Mouse (Mus musculus) embryonic facial prominence, embryonic 14.5 days (tissue): ENCODE measurements around the gene Lrp2bp. TPM values are rescaled to one million over a fixed set of nuclear protein-coding genes. Genes with fewer than 3 reads are reported as not detected.
A peak's percentile ranks its signal among the peaks of the same experiment; 100 is the strongest.

Experiments used
- ATAC-seq: fragments of 200-750 bp; cut with Nextera tagmentation; 2 replicates; pipeline ENCODE4 v1.8.0; 2017; ENCODE audit warnings: low read depth, moderate number of reproducible peaks, moderate TSS enrichment
- DNase-seq: peaks from one replicate; pipeline ENCODE4 v3.0.0-alpha.2; 2015; ENCODE audit warnings: low spot score
- H3K27ac ChIP-seq: fragments of 300-500 bp; sonication (generic); replicated peaks from 2 replicates; pipeline ENCODE4 v1.5.1; 2014; ENCODE audit warnings: low read depth, mild to moderate bottlenecking, low read length, moderate library complexity
- H3K27me3 ChIP-seq: fragments of 300-500 bp; sonication (generic); replicated peaks from 2 replicates; pipeline ENCODE4 v1.6.1; 2014; ENCODE audit warnings: low read length; ENCODE audit not compliant: control insufficient read depth, insufficient read depth
- H3K36me3 ChIP-seq: fragments of 300-500 bp; sonication (generic); 2 replicates; pipeline ENCODE4 v1.6.1; 2014; ENCODE audit warnings: low read length, mixed read lengths; ENCODE audit not compliant: control insufficient read depth, insufficient read depth
- H3K4me1 ChIP-seq: fragments of 300-500 bp; sonication (generic); 2 replicates; pipeline ENCODE4 v1.6.1; 2014; ENCODE audit warnings: antibody characterized with exemption, low read length; ENCODE audit not compliant: control insufficient read depth, insufficient read depth
- H3K4me2 ChIP-seq: fragments of 300-500 bp; sonication (generic); 2 replicates; pipeline ENCODE4 v1.6.1; 2014; ENCODE audit warnings: low read depth, mild to moderate bottlenecking, low read length, moderate library complexity, mixed read lengths
- H3K4me3 ChIP-seq: fragments of 300-500 bp; sonication (generic); 2 replicates; pipeline ENCODE4 v1.5.1; 2014; ENCODE audit warnings: low read depth, mild to moderate bottlenecking, low read length
- H3K9ac ChIP-seq: fragments of 300-500 bp; sonication (generic); 2 replicates; pipeline ENCODE4 v1.6.1; 2014; ENCODE audit warnings: low read depth, mild to moderate bottlenecking, low read length, moderate library complexity, mixed read lengths
- H3K9me3 ChIP-seq: fragments of 300-500 bp; sonication (generic); 2 replicates; pipeline ENCODE4 v1.6.1; 2016; ENCODE audit warnings: low read length; ENCODE audit not compliant: control insufficient read depth
- WGBS: fragments of 180-500 bp; shearing (Covaris S2); extraction: QIAGEN DNeasy Blood & Tissue Kit; methylation state at CpG from one replicate; pipeline ENCODE4 v1.1.7; 2014; 5-methylcytosine and 5-hydroxymethylcytosine counted together
- polyA plus RNA-seq: library from polyadenylated mRNA; unstranded; fragments of >200 nt; fragmentation: Nextera tagmentation; extraction: Ambion mirVana; gene quantifications from 2 replicates; pipeline ENCODE4 v1.2.1, GENCODE M21; 2014

Lrp2bp gene
- 0.35 and 1.1 TPM in 2 replicates for polyA plus RNA-seq

- no peaks in the 10 kb centered on the region for H3K27me3 ChIP-seq
- peak within 1 kb of the TSS; percentile 97 for H3K4me2 ChIP-seq
- H3K4me1 ChIP-seq, result peaks cover 9% of the 10 kb centered on the region
- H3K36me3 ChIP-seq, result peaks cover 25% of the 10 kb centered on the region
- peak within 1 kb of the TSS; percentile 59 for H3K4me3 ChIP-seq
- ATAC-seq, result no peak; the same call in 1 of the 2 replicates
- H3K9ac ChIP-seq, result peak within 1 kb of the TSS; percentile 88
- DNase-seq, result peak; percentile 41
- 3% methylated on average over 22 of the region's 22 CpGs for WGBS
- H3K9me3 ChIP-seq, result no peaks in the 10 kb centered on the region
- H3K27ac ChIP-seq, result peak within 1 kb of the TSS; percentile 95
Measured at GRCm38 (mm10) chr8:45999138-45999783, at the start of gene Lrp2bp. Gene Lrp2bp, plus strand, starts transcription at chr8:45999303.

- Histone ChIP-seq H3K9me3 (no peaks in the 10 kb centered on the region), H3K9ac (no peak overlapping the region), H3K27me3 (no peaks in the 10 kb centered on the region), H3K4me3 (no peak overlapping the region), H3K36me3 (no peaks in the 10 kb centered on the region), H3K4me1 (no peaks in the 10 kb centered on the region), H3K27ac (no peak overlapping the region), H3K4me2 (no peak overlapping the region)
- 58% methylated on average over 2 of the region's 2 CpGs for WGBS
- DNase-seq (no peak), ATAC-seq (no peak)
Measured at GRCm38 (mm10) chr8:45950622-45951021, 48.5 kb upstream of the Lrp2bp start.

GRCm38 (mm10) chr8:45970894-45971293, 28.2 kb upstream of the Lrp2bp start:
- H3K27me3 ChIP-seq, result no peaks in the 10 kb centered on the region
- H3K4me2 ChIP-seq, result no peak overlapping the region
- peaks cover 7% of the 10 kb centered on the region; the same call in 1 of the 2 replicates for H3K4me1 ChIP-seq
- H3K36me3 ChIP-seq, result no peaks in the 10 kb centered on the region
- ATAC-seq (no peak), DNase-seq (no peak)
- H3K9ac ChIP-seq, result no peak overlapping the region
- no peak overlapping the region for H3K27ac ChIP-seq
- no peak overlapping the region for H3K4me3 ChIP-seq
- H3K9me3 ChIP-seq, result peaks cover 6% of the 10 kb centered on the region
- WGBS, result 95% methylated on average over 12 of the region's 12 CpGs

- peak overlapping the region; percentile 90; the same call in 1 of the 2 replicates for H3K27ac ChIP-seq
- peaks cover 6% of the 10 kb centered on the region for H3K9me3 ChIP-seq
- ATAC-seq, result no peak
- no peaks in the 10 kb centered on the region for H3K27me3 ChIP-seq
- H3K9ac ChIP-seq, result peak overlapping the region; percentile 81
- peaks cover 5% of the 10 kb centered on the region; the same call in 1 of the 2 replicates for H3K36me3 ChIP-seq
- 65% methylated on average over 8 of the region's 8 CpGs for WGBS
- DNase-seq, result no peak
- 0 out of 2 replicates have a peak overlapping the region, but pooled peaks have one; percentile 67 for H3K4me3 ChIP-seq
- H3K4me1 ChIP-seq, result peaks cover 13% of the 10 kb centered on the region
- peak overlapping the region; percentile 68 for H3K4me2 ChIP-seq
Measured at GRCm38 (mm10) chr8:45973988-45974505, 25.1 kb upstream of the Lrp2bp start.

GRCm38 (mm10) chr8:45975126-45975836, 23.8 kb upstream of the Lrp2bp start, which contains the start of the genes 1700029J07Rik and Ufsp2:
Gene 1700029J07Rik, minus strand, starts transcription at chr8:45975252.
Gene Ufsp2, plus strand, starts transcription at chr8:45975528.
- peak within 1 kb of the TSS; percentile 67 for H3K4me3 ChIP-seq
- DNase-seq, result peak; percentile 99
- H3K36me3 ChIP-seq, result peaks cover 7% of the 10 kb centered on the region
- H3K27ac ChIP-seq, result peak within 1 kb of the TSS; percentile 90
- ATAC-seq, result peak; percentile 99
- peak within 1 kb of the TSS; percentile 81 for H3K9ac ChIP-seq
- peaks cover 13% of the 10 kb centered on the region for H3K4me1 ChIP-seq
- H3K9me3 ChIP-seq, result peaks cover 6% of the 10 kb centered on the region
- no peaks in the 10 kb centered on the region for H3K27me3 ChIP-seq
- under 1% methylated on average over 57 of the region's 57 CpGs for WGBS
- H3K4me2 ChIP-seq, result peak within 1 kb of the TSS; percentile 68

- no peak for ATAC-seq
- no peaks in the 10 kb centered on the region for H3K27me3 ChIP-seq
Measured at GRCm38 (mm10) chr8:45975837-45976468, 23.1 kb upstream of the Lrp2bp start.

GRCm38 (mm10) chr8:45986665-45987064, 12.4 kb upstream of the Lrp2bp start:
- Histone ChIP-seq H3K9me3 (no peaks in the 10 kb centered on the region), H3K36me3 (peaks cover 53% of the 10 kb centered on the region), H3K9ac (no peak overlapping the region), H3K4me1 (no peaks in the 10 kb centered on the region), H3K27me3 (no peaks in the 10 kb centered on the region), H3K27ac (no peak overlapping the region), H3K4me2 (no peak overlapping the region), H3K4me3 (no peak overlapping the region)
- WGBS, result 67% methylated on average over 3 of the region's 3 CpGs
- DNase-seq (no peak), ATAC-seq (no peak)

More at GRCm38 (mm10) chr8:45975837-45976468, 23.1 kb upstream of the Lrp2bp start:
- peak overlapping the region; percentile 67 for H3K4me3 ChIP-seq
- 52% methylated on average over 11 of the region's 11 CpGs for WGBS
- H3K9me3 ChIP-seq, result peaks cover 2% of the 10 kb centered on the region
- DNase-seq, result peak; percentile 46
- peaks cover 13% of the 10 kb centered on the region for H3K4me1 ChIP-seq
- H3K27ac ChIP-seq, result peak overlapping the region; percentile 90
- peaks cover 12% of the 10 kb centered on the region for H3K36me3 ChIP-seq
- H3K4me2 ChIP-seq, result peak overlapping the region; percentile 68
- H3K9ac ChIP-seq, result peak overlapping the region; percentile 81

GRCm38 (mm10) chr8:45988189-45988588, 10.9 kb upstream of the Lrp2bp start:
- ATAC-seq (no peak), DNase-seq (no peak)
- H3K27me3 ChIP-seq, result no peaks in the 10 kb centered on the region
- H3K27ac ChIP-seq, result no peak overlapping the region
- no peak overlapping the region for H3K4me3 ChIP-seq
- H3K36me3 ChIP-seq, result peaks cover 43% of the 10 kb centered on the region
- no peak overlapping the region for H3K9ac ChIP-seq
- no peaks in the 10 kb centered on the region for H3K4me1 ChIP-seq
- 47% methylated on average over 2 of the region's 2 CpGs for WGBS
- no peaks in the 10 kb centered on the region for H3K9me3 ChIP-seq
- H3K4me2 ChIP-seq, result no peak overlapping the region
